In the genomic region with DNA sequence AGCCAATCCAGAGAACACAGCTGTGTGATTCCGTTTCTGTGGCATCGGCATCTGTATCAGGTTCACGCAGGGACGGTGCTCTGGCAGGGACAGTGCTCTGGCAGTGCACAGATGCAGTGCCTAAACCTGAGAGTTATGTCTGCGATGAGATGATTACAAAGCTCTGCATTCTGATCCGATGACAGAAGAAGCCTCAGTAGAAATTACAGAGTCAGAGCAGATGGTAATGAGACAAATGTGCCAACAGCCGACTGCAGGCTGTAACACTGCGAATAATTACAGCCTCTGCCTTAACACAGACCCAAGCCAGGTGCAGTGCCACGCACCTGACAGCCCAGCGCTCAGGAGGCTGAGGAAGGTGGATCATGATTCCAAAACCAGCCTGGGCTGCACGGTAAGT, we compare ENCODE assay signal across 16 mouse cellular contexts.
DNase-seq lines count a peak whose midpoint lies in the region; ATAC-seq and TF ChIP-seq lines count a peak whose summit lies in the region.
"Had no signal": no experiment of that assay in that cellular context is flagged by ENCODE, and none has a peak within 500 bp of the region (broad histone marks: within the 10 kb centered on the region; RNA-seq: fewer than 3 reads in every experiment).

No protein-coding gene starts in this region.

- H3K4me3 ChIP-seq in forebrain, embryonic 14.5 days (ENCODE audit: low read depth, low read length) = no peak overlapping the region
- H3K4me3 ChIP-seq in hindbrain, postnatal 0 days (ENCODE audit: low read length) = no peak overlapping the region
- no peak overlapping the region for H3K4me3 ChIP-seq in midbrain, postnatal 0 days (ENCODE audit: low read depth, low read length)
- no peak overlapping the region for H3K4me3 ChIP-seq in liver, embryonic 11.5 days (ENCODE audit: low read depth, low read length)
- H3K4me3 ChIP-seq: limb, embryonic 10.5 days; midbrain, embryonic 12.5 days had no signal

- H3K27me3 ChIP-seq in forebrain, embryonic 14.5 days (replicated peaks; ENCODE audit: control insufficient read depth, insufficient read depth, low read length) = no peaks in the 10 kb centered on the region
- H3K27me3 ChIP-seq in hindbrain, postnatal 0 days (ENCODE audit: insufficient read depth, low read length) = no peaks in the 10 kb centered on the region
- no peaks in the 10 kb centered on the region for H3K27me3 ChIP-seq in midbrain, postnatal 0 days (ENCODE audit: insufficient read depth, low read length)
- H3K27me3 ChIP-seq in liver, embryonic 11.5 days (replicated peaks; ENCODE audit: control insufficient read depth, insufficient read depth, low read length) = 0 out of 2 replicates have a peak, but pooled peaks cover 4% of the 10 kb centered on the region

- ATAC-seq in forebrain, embryonic 14.5 days = peak; percentile 68
- peak; percentile 59; the same call in 1 of the 2 replicates for ATAC-seq in hindbrain, postnatal 0 days
- ATAC-seq in midbrain, postnatal 0 days (ENCODE audit: low FRiP score) = no peak
- ATAC-seq in liver, embryonic 11.5 days (replicated peaks; ENCODE audit: low FRiP score) = no peak
- ATAC-seq: CD4-positive, CD25-positive, alpha-beta regulatory T cell, adult 4 months; intestine, postnatal 0 days had no signal

- peak; percentile 3 to 6 for DNase-seq in left cerebral cortex, adult 9 months (ENCODE audit: low spot score in 2 of 2)
- DNase-seq in left cerebral cortex, adult 18-20 months (ENCODE audit: low spot score in 2 of 2) = no peak
- DNase-seq in forebrain, embryonic 14.5 days (ENCODE audit: low spot score) = peak; percentile 67
- DNase-seq in hindbrain, postnatal 0 days (ENCODE audit: low spot score) = peak; percentile 28
- peak; percentile 42 for DNase-seq in midbrain, postnatal 0 days (ENCODE audit: low spot score)
- no peak for DNase-seq in urinary bladder, postnatal 10 days (ENCODE audit: low spot score)
- no peak for DNase-seq in liver, embryonic 11.5 days (ENCODE audit: low spot score)
- DNase-seq: cerebellum, adult 11-12 months; heart, adult 18-20 months; kidney, postnatal 14 days; thymus, adult 18-20 months had no signal

- no peaks in the 10 kb centered on the region for H3K9me3 ChIP-seq in forebrain, embryonic 14.5 days (replicated peaks; ENCODE audit: control insufficient read depth, low read length)
- H3K9me3 ChIP-seq in hindbrain, postnatal 0 days (ENCODE audit: low read length) = no peaks in the 10 kb centered on the region
- H3K9me3 ChIP-seq in midbrain, postnatal 0 days (ENCODE audit: low read length) = no peaks in the 10 kb centered on the region
- no peaks in the 10 kb centered on the region for H3K9me3 ChIP-seq in liver, embryonic 11.5 days (ENCODE audit: control insufficient read depth, low read length)
- H3K9me3 ChIP-seq: limb, embryonic 10.5 days; midbrain, embryonic 12.5 days had no signal

- WGBS in forebrain, embryonic 14.5 days = 54% methylated on average over 11 of the region's 11 CpGs
- 51% methylated on average over 11 of the region's 11 CpGs for WGBS in hindbrain, postnatal 0 days
- 54% methylated on average over 11 of the region's 11 CpGs for WGBS in midbrain, postnatal 0 days
- 79% methylated on average over 11 of the region's 11 CpGs for WGBS in liver, embryonic 11.5 days

- no peak for TF ChIP-seq CTCF in hindbrain, postnatal 0 days (IDR thresholded peaks at IDR 0.05; ENCODE audit: low read depth)
- no peak for TF ChIP-seq CTCF in midbrain, postnatal 0 days (IDR thresholded peaks at IDR 0.05)

- H3K4me2 ChIP-seq in forebrain, embryonic 14.5 days (ENCODE audit: low read length) = no peak overlapping the region
- H3K4me2 ChIP-seq in hindbrain, postnatal 0 days (ENCODE audit: low read depth, low read length) = no peak overlapping the region
- H3K4me2 ChIP-seq in midbrain, postnatal 0 days (ENCODE audit: low read depth, low read length, poor library complexity, severe bottlenecking) = no peak overlapping the region
- no peak overlapping the region for H3K4me2 ChIP-seq in liver, embryonic 11.5 days
- H3K4me2 ChIP-seq: midbrain, embryonic 12.5 days had no signal

- peaks cover 6% of the 10 kb centered on the region; the same call in 1 of the 2 replicates for H3K4me1 ChIP-seq in forebrain, embryonic 14.5 days (ENCODE audit: control insufficient read depth, insufficient read depth, low read length)
- no peaks in the 10 kb centered on the region for H3K4me1 ChIP-seq in hindbrain, postnatal 0 days (ENCODE audit: insufficient read depth, low read length)
- H3K4me1 ChIP-seq in midbrain, postnatal 0 days (ENCODE audit: insufficient read depth, low read length) = 0 out of 2 replicates have a peak, but pooled peaks cover 2% of the 10 kb centered on the region
- H3K4me1 ChIP-seq in liver, embryonic 11.5 days (replicated peaks; ENCODE audit: control insufficient read depth, insufficient read depth, low read length) = no peaks in the 10 kb centered on the region

- no peak overlapping the region for H3K27ac ChIP-seq in forebrain, embryonic 14.5 days (ENCODE audit: low read depth, low read length)
- H3K27ac ChIP-seq in hindbrain, postnatal 0 days = no peak overlapping the region
- H3K27ac ChIP-seq in midbrain, postnatal 0 days (ENCODE audit: low read depth, low read length) = no peak overlapping the region
- no peak overlapping the region for H3K27ac ChIP-seq in liver, embryonic 11.5 days (ENCODE audit: low read depth, low read length)
- H3K27ac ChIP-seq: limb, embryonic 10.5 days; liver, embryonic 14.5 days; midbrain, embryonic 12.5 days had no signal

- no peak overlapping the region for H3K9ac ChIP-seq in forebrain, embryonic 14.5 days (ENCODE audit: low read length)
- no peak overlapping the region for H3K9ac ChIP-seq in hindbrain, postnatal 0 days (replicated peaks; ENCODE audit: low read length)
- no peak overlapping the region for H3K9ac ChIP-seq in midbrain, postnatal 0 days (replicated peaks; ENCODE audit: low read length, poor library complexity, severe bottlenecking)
- no peak overlapping the region for H3K9ac ChIP-seq in liver, embryonic 11.5 days (ENCODE audit: low read depth, low read length)
- H3K9ac ChIP-seq: liver, embryonic 14.5 days; midbrain, embryonic 12.5 days had no signal

- H3K36me3 ChIP-seq in forebrain, embryonic 14.5 days (ENCODE audit: control insufficient read depth, insufficient read depth, low read length) = no peaks in the 10 kb centered on the region
- H3K36me3 ChIP-seq in hindbrain, postnatal 0 days (ENCODE audit: insufficient read depth, low read length) = no peaks in the 10 kb centered on the region
- H3K36me3 ChIP-seq in midbrain, postnatal 0 days (ENCODE audit: insufficient read depth, low read length) = no peaks in the 10 kb centered on the region
- H3K36me3 ChIP-seq in liver, embryonic 11.5 days (ENCODE audit: control insufficient read depth, insufficient read depth, low read length) = no peaks in the 10 kb centered on the region
- H3K36me3 ChIP-seq: limb, embryonic 10.5 days; midbrain, embryonic 12.5 days had no signal

Comparison
In these comparisons a context has a peak if more than half of its experiments do, and no peak if none do; other contexts are left out.
1. DNase-seq: peak in left cerebral cortex, adult 9 months (2 of 2), forebrain, embryonic 14.5 days (single experiment), hindbrain, postnatal 0 days (single experiment) and midbrain, postnatal 0 days (single experiment); none in left cerebral cortex, adult 18-20 months (0 of 2), urinary bladder, postnatal 10 days (single experiment) and liver, embryonic 11.5 days (single experiment).
2. ATAC-seq: peak in forebrain, embryonic 14.5 days (single experiment) and hindbrain, postnatal 0 days (single experiment); none in midbrain, postnatal 0 days (single experiment) and liver, embryonic 11.5 days (single experiment).